ENCODE assay signal across 12 mouse cellular contexts in the genomic region with DNA sequence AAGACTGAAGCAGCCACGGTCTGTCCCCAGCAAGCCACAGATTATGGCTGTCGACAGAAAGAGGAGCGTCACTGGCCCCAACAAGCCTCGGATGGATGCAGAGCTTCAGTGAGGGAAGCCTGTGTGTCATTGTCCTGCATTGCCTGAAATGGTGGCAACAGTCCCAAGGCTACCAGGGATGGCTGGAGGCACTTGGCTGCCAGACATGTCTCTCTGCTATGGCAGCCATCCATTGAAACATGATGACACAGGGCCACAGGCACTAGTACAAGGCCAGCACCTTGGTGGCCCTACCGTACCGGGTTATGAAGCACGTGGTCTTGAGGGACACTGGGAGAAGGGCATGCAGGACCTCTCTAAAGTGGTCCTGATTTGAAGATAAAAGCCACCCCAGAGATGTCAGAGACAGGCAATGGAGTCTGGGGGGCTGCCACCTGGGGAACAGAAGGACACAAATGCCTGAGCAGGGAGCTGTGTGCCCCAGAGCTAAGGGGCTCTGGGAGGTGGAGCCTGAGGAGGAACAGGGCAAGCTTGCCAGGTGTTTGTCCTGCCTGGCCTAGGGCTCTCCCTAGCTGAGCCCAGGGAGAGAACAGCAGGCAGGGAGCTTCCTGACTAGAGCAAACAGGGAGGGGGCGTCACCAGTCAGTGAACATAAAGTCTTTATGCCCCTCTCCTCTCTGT. TPM values are rescaled to one million over a fixed set of nuclear protein-coding genes. Genes with fewer than 3 reads are reported as not detected.
A peak's percentile ranks its signal among the peaks of the same experiment; 100 is the strongest.
DNase-seq lines count a peak whose midpoint lies in the region; ATAC-seq lines count a peak whose summit lies in the region.
"Had no signal": no experiment of that assay in that cellular context is flagged by ENCODE, and none has a peak within 500 bp of the region (broad histone marks: within the 10 kb centered on the region; RNA-seq: fewer than 3 reads in every experiment).

No protein-coding gene starts in this region.

- 0 out of 2 replicates have a peak, but pooled peaks cover 4% of the 10 kb centered on the region for H3K27me3 ChIP-seq in hindbrain, embryonic 10.5 days (ENCODE audit: insufficient read depth, poor library complexity, severe bottlenecking)
- no peaks in the 10 kb centered on the region for H3K27me3 ChIP-seq in hindbrain, embryonic 16.5 days (replicated peaks; ENCODE audit: control insufficient read depth, insufficient read depth, low read length)
- H3K27me3 ChIP-seq in limb, embryonic 10.5 days (ENCODE audit: low read depth, poor library complexity, severe bottlenecking), result 0 out of 2 replicates have a peak, but pooled peaks cover 6% of the 10 kb centered on the region
- H3K27me3 ChIP-seq: forebrain, embryonic 15.5 days; hindbrain, embryonic 15.5 days had no signal

- no peak for ATAC-seq in hindbrain, embryonic 16.5 days
- ATAC-seq: forebrain, embryonic 15.5 days had no signal

- H3K9me3 ChIP-seq in hindbrain, embryonic 10.5 days, result no peaks in the 10 kb centered on the region
- H3K9me3 ChIP-seq in hindbrain, embryonic 16.5 days (ENCODE audit: control insufficient read depth, low read length), result no peaks in the 10 kb centered on the region
- no peaks in the 10 kb centered on the region for H3K9me3 ChIP-seq in limb, embryonic 10.5 days (replicated peaks)
- H3K9me3 ChIP-seq: forebrain, embryonic 15.5 days; hindbrain, embryonic 15.5 days had no signal

- H3K4me1 ChIP-seq in hindbrain, embryonic 10.5 days (replicated peaks), result peaks cover 45% of the 10 kb centered on the region
- H3K4me1 ChIP-seq in hindbrain, embryonic 16.5 days (ENCODE audit: control insufficient read depth, insufficient read depth, low read depth, low read length), result no peaks in the 10 kb centered on the region
- H3K4me1 ChIP-seq in limb, embryonic 10.5 days, result peaks cover 30% of the 10 kb centered on the region
- H3K4me1 ChIP-seq: forebrain, embryonic 15.5 days; hindbrain, embryonic 15.5 days had no signal

- no peak overlapping the region for H3K9ac ChIP-seq in hindbrain, embryonic 16.5 days (ENCODE audit: low read depth, low read length)
- H3K9ac ChIP-seq: forebrain, embryonic 15.5 days; hindbrain, embryonic 15.5 days had no signal

- H3K27ac ChIP-seq in hindbrain, embryonic 10.5 days, result peak overlapping the region; percentile 17; the same call in 1 of the 2 replicates
- no peak overlapping the region for H3K27ac ChIP-seq in hindbrain, embryonic 16.5 days (ENCODE audit: low read depth, low read length)
- no peak overlapping the region for H3K27ac ChIP-seq in limb, embryonic 10.5 days
- H3K27ac ChIP-seq: forebrain, embryonic 15.5 days; hindbrain, embryonic 15.5 days had no signal

- peak; percentile 37 to 50 for DNase-seq in cerebellum, postnatal 25 days
- DNase-seq in cerebellum, adult 11-12 months, result no peak
- no peak for DNase-seq in hindbrain, embryonic 10.5 days (ENCODE audit: low spot score)
- peak; percentile 75 for DNase-seq in adipocyte (ENCODE audit: low spot score)
- peak; percentile 12 for DNase-seq in brain, adult 2 months (ENCODE audit: low read depth, low spot score)
- DNase-seq in limb, embryonic 10.5 days (ENCODE audit: low spot score), result no peak
- DNase-seq in left cerebral cortex, adult 9 months (ENCODE audit: low spot score in 2 of 2), result no peak
- DNase-seq: kidney, adult 9 months; spleen, adult 18-20 months had no signal

- H3K4me3 ChIP-seq in hindbrain, embryonic 10.5 days, result no peak overlapping the region
- H3K4me3 ChIP-seq in hindbrain, embryonic 16.5 days (ENCODE audit: low read length), result no peak overlapping the region
- no peak overlapping the region for H3K4me3 ChIP-seq in limb, embryonic 10.5 days
- H3K4me3 ChIP-seq: forebrain, embryonic 15.5 days; hindbrain, embryonic 15.5 days had no signal

- 85% methylated on average over 8 of the region's 8 CpGs for WGBS in hindbrain, embryonic 10.5 days
- 72% methylated on average over 8 of the region's 8 CpGs for WGBS in hindbrain, embryonic 16.5 days
- WGBS in limb, embryonic 10.5 days, result 86% methylated on average over 8 of the region's 8 CpGs

- H3K36me3 ChIP-seq in hindbrain, embryonic 10.5 days, result no peaks in the 10 kb centered on the region
- H3K36me3 ChIP-seq in hindbrain, embryonic 16.5 days (ENCODE audit: control insufficient read depth, insufficient read depth, low read length), result no peaks in the 10 kb centered on the region
- no peaks in the 10 kb centered on the region for H3K36me3 ChIP-seq in limb, embryonic 10.5 days
- H3K36me3 ChIP-seq: forebrain, embryonic 15.5 days; hindbrain, embryonic 15.5 days had no signal

- no peak overlapping the region for H3K4me2 ChIP-seq in hindbrain, embryonic 16.5 days (ENCODE audit: low read length)
- H3K4me2 ChIP-seq: forebrain, embryonic 15.5 days; hindbrain, embryonic 15.5 days had no signal

RNA-seq across cellular contexts. Expression of gene Htra3, which starts 11.0 kb away (rescaled TPM):
- polyA plus RNA-seq in hindbrain, embryonic 10.5 days (2016; fragmentation: Nextera tagmentation; extraction: Ambion mirVana), result 5.4 and 8.9 TPM in 2 replicates
- 17.3 and 25.5 TPM in 2 replicates for polyA plus RNA-seq in hindbrain, embryonic 16.5 days (2015; fragmentation: Nextera tagmentation; extraction: Ambion mirVana)
- polyA plus RNA-seq in limb, embryonic 10.5 days (2016; fragmentation: Nextera tagmentation; extraction: Ambion mirVana), result 0.51 and 0.62 TPM in 2 replicates

RNA-seq across cellular contexts. Expression of gene Sh3tc1, which starts 49.2 kb away (rescaled TPM):
- 3.3 and 4.7 TPM in 2 replicates for polyA plus RNA-seq in hindbrain, embryonic 10.5 days (2016; fragmentation: Nextera tagmentation; extraction: Ambion mirVana)
- 2.6 and 2.7 TPM in 2 replicates for polyA plus RNA-seq in hindbrain, embryonic 16.5 days (2015; fragmentation: Nextera tagmentation; extraction: Ambion mirVana)
- polyA plus RNA-seq in limb, embryonic 10.5 days (2016; fragmentation: Nextera tagmentation; extraction: Ambion mirVana), result 4.9 and 6.6 TPM in 2 replicates

Comparison
In these comparisons a context has a peak if more than half of its experiments do, and no peak if none do; other contexts are left out.
1. DNase-seq: peak in cerebellum, postnatal 25 days (2 of 2), adipocyte (single experiment) and brain, adult 2 months (single experiment); none in cerebellum, adult 11-12 months (single experiment), hindbrain, embryonic 10.5 days (single experiment), limb, embryonic 10.5 days (single experiment) and left cerebral cortex, adult 9 months (0 of 2).